Mouse (Mus musculus) lung, postnatal 0 days (tissue): Measurements from ENCODE around the gene Ctrc.

Source experiments
- CTCF ChIP-seq: IDR thresholded peaks from 2 replicates; pipeline ENCODE4 v1.5.1; 2016; ENCODE audit warnings: antibody characterized with exemption, mild to moderate bottlenecking
- EP300 ChIP-seq: IDR thresholded peaks from 2 replicates; pipeline ENCODE4 v1.6.1; 2016; ENCODE audit warnings: antibody characterized with exemption, mild to moderate bottlenecking, control low read depth

GRCm38 (mm10) chr4:141893157-141893784 lies 47.1 kb upstream of the Ctrc start:
- TF ChIP-seq CTCF (no peak), EP300 (no peak)
